Mouse (Mus musculus) spleen, postnatal 14 days (tissue): Measurements from ENCODE around the gene P4hb.
"Not testable (repeated sequence)": the region's sequence is repeated elsewhere in the genome, so short reads cannot be mapped to it uniquely, and the experiment has no call there.

Source experiments
- DNase-seq, 2 experiments: peaks; one replicate each; pipeline ENCODE4 v3.0.0; 2021 to 2022; ENCODE audit warnings: low spot score in 2 of 2

P4hb gene

GRCm38 (mm10) chr11:120573585-120574277, 678 bp upstream of the P4hb start:
- no peak for DNase-seq

GRCm38 (mm10) chr11:120572417-120572751, 669 bp downstream of the P4hb start:
- DNase-seq = no peak

GRCm38 (mm10) chr11:120571754-120572416, 1.2 kb downstream of the P4hb start:
- no peak for DNase-seq

- no peak for DNase-seq
These were observed 1.9 kb downstream of the P4hb start for GRCm38 (mm10) chr11:120571122-120571521.

GRCm38 (mm10) chr11:120568324-120568723, 4.7 kb downstream of the P4hb start:
- DNase-seq = no peak

GRCm38 (mm10) chr11:120565114-120565513, 7.9 kb downstream of the P4hb start:
- DNase-seq = no peak

GRCm38 (mm10) chr11:120562949-120563348, 10.1 kb downstream of the P4hb start:
- DNase-seq = no peak

- no peak for DNase-seq
These were observed 11.9 kb downstream of the P4hb start for GRCm38 (mm10) chr11:120560952-120561728.

- DNase-seq = not testable (repeated sequence)
These were observed 14.2 kb downstream of the P4hb start for GRCm38 (mm10) chr11:120558843-120559242.

- DNase-seq = no peak
These were observed 17.8 kb downstream of the P4hb start for GRCm38 (mm10) chr11:120555260-120555659.

GRCm38 (mm10) chr11:120554834-120555233, 18.2 kb downstream of the P4hb start:
- DNase-seq = no peak

GRCm38 (mm10) chr11:120552736-120553135, 20.3 kb downstream of the P4hb start:
- no peak for DNase-seq

- no peak for DNase-seq
These were observed 22.1 kb downstream of the P4hb start, which contains the start of gene Ppp1r27 for GRCm38 (mm10) chr11:120550810-120551440. Gene Ppp1r27 (minus strand): TSS chr11:120551132.

GRCm38 (mm10) chr11:120549986-120550809, 22.9 kb downstream of the P4hb start:
- no peak for DNase-seq

- DNase-seq = peak; percentile 88 to 92
These were observed 23.7 kb downstream of the P4hb start, which contains the start of gene Mcrip1 for GRCm38 (mm10) chr11:120549168-120549945. Gene Mcrip1 (minus strand): TSS chr11:120549727.

GRCm38 (mm10) chr11:120548786-120549167, 24.3 kb downstream of the P4hb start:
- DNase-seq = no peak

- DNase-seq = no peak
These were observed 24.8 kb downstream of the P4hb start for GRCm38 (mm10) chr11:120548214-120548613.

- DNase-seq = no peak
These were observed 25.6 kb downstream of the P4hb start for GRCm38 (mm10) chr11:120547469-120547868.

GRCm38 (mm10) chr11:120545964-120546363, 27.1 kb downstream of the P4hb start:
- no peak for DNase-seq

GRCm38 (mm10) chr11:120542376-120542775, 30.7 kb downstream of the P4hb start:
- DNase-seq = no peak
